In genomic region chr1:154748531-154748930, GRCm38 (mm10) we compare ENCODE assay signal across 17 mouse cellular contexts.
"Had no signal": no experiment of that assay in that cellular context is flagged by ENCODE, and none has a peak within 500 bp of the region (broad histone marks: within the 10 kb centered on the region; RNA-seq: fewer than 3 reads in every experiment).

No protein-coding gene starts in this region.

- DNase-seq: gastrocnemius, adult 2 months; gastrocnemius, postnatal 10 days; gastrocnemius, postnatal 25 days; heart, adult 18-20 months; heart, postnatal 10 days; heart, postnatal 4 days; kidney, adult 18-20 months; kidney, adult 8-10 months; kidney, postnatal 10 days; kidney, postnatal 25 days; kidney, postnatal 4 days; liver; liver, embryonic 13.5 days had no signal

- ATAC-seq: hindbrain, embryonic 16.5 days; inflammation-experienced regulatory T-cells, adult 6 months; intestine, embryonic 15.5 days; intestine, postnatal 0 days had no signal
